Mouse (Mus musculus) gastrocnemius, postnatal 14 days (tissue): ENCODE measurements at regions not wholly inside any gene's neighbourhood (a gene's known extent, or its start where the extent isn't known, plus 50 kb on each side); places are given as distances from the start of the nearest gene placed in this dataset.

Source experiments
- DNase-seq: peaks from one replicate; pipeline ENCODE4 v3.0.0; 2021; ENCODE audit warnings: mixed read lengths
- intact Hi-C: fragments of 180-260 bp; cut with DNase I; formaldehyde crosslinking; loops from one replicate; pipeline ENCODE4 v1.15.1; 2025; ENCODE audit warnings: low total_unique reads

DNA sequence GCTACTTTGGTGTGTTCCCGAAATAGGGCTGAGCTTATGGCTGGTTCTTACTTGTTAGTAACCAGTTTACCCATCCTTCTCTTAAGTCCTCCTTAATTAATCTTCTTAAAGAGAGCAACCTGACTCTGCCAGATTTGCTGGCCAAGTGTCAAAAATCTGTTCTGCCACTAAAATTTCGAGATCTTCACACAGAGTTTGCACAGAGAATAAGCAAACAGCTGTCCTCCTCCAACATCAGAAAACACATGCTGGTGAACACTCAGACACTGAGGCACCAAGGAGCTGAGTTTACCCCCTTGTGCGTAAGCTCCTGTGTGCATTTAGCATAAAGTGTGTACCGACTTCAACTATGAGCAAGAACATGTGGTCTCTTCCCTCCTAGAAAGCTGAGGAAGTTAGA, 118.1 kb upstream of the Gm26657 start:
- intact Hi-C loops, result no loop called here
- no peak for DNase-seq

DNA sequence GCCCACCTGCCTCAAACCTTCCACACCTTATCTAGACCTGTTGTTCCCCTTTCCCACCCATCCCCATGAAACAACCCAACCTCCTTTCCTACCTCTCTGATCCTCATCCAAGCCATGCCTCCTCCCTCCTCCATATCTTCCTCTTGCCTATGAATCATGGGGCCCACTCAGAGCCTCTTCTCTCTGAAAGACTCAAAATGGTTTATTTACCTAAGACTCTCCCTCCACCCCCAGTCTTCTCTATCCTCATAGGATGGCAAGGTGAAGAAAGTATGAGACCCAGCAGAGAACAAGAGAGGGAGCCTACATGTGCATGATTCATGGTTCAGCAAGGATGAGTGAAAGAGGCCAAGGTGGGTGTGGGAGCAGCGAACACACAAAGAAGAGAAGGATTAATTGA, 118.5 kb upstream of the Gm26657 start:
- intact Hi-C loops, result no loop called here
- no peak for DNase-seq

DNA sequence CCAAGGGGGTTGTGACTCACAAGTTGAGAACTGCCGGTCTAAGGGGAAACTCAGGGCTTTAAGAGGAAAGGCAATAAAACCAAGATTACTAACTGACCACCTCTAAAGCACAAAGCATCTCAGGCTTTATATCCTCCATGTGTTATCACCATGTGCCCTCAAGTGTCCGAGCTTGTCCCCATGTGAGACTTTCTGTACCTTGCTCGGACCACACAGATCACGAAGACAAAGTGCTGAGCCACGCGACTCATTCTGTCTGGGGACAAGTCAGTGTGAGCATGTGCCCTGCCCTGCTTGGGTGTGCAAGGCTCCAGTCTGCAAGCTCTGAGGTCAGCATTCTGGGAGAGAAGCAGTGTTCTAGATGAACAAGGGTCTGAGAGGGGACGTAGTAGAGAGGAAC, 119.2 kb upstream of the Gm26657 start:
- DNase-seq, result no peak
- intact Hi-C loops, result no loop called here

DNA sequence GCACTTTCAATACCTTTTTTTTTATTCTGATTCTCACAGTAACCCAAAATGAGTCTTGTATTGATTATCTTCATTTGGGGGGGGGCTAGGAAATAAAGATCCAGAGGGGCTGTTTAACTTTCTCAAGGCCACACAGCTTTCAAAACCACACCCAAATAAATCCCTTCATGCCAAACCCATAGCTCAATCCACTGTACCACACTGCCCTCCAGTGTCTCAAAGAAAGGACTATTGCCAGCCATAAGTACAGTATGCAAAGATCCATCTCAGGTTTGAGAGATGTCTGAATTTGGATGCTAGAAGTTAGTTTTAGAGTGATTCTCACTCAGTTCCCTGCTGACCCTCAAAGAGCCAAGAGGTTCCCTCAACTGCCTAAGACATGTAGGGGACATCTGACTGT, 120.1 kb upstream of the Gm26657 start:
- no peak for DNase-seq
- intact Hi-C loops, result no loop called here

DNA sequence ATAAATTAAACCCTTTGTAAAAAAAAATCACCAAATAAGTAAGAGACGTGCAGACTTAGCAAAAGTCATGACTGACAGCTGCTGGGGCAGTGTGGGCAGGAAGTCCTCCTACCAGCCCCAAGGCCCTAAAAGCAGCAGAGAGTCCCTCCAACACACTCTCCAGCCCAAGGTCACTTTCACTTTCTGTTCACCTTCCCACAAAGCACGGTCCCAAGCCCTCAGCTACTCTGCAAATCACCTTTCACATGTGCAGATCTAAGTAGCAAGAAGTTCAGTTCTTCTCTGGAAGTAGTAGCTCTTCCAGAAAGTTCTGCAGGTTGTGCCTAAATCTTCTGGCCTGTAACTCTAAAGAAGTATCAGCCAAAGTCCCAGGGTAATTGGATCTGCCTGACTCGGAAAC, 120.8 kb upstream of the Gm26657 start:
- no peak for DNase-seq
- intact Hi-C loops, result no loop called here

DNA sequence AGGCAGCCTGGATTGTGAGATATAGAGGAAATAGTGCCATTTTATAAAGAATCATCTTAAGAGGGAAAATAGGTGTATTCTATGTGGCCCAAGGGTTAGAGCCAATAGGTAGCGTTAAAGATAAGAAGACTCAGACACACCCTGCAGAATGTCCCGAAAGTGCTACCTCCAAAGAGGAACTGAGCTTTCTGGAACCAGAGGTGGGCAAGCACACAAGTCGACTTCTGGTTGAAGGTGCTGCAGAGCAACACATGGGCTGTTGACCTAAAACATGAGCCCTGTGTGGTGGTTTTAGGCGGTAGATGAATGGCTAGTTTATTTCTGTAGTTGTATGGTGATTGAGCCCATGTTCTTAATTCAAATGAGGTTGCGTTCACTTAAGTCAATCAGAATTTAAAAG, 121.4 kb upstream of the Gm26657 start:
- DNase-seq, result no peak
- intact Hi-C loops, result no loop called here

DNA sequence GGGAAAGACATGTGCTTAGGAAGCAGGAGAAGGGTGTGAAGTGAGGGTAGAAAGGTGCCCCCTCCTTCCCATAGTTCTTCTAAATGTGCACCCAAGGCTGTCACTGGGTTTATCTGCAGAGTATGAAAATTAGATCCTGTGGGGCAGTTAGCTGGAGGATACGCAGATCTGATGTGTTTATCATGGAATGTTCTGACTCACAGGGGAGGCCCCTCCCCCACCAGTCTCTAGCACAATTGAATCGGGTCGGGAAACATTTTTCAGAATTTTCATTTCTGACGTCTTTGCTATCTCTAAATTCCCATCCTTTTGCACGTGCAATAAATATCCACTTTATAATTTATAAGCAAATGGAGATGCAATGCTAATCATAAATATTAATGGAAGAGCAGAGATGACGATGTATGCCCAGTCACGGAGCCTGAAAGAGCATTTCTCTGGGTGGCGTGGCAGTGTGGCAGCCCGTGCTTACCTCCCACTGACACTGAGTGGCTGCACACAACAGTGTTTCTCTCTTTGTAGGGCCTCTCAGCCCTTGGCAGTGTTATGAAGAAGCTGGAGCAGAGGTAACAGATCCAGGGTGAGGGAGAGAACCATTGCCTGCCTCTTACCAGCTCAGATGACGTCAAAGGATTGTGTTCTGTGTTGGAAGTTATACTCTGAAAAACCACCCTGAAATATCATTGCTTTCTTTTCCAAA, 122.1 kb upstream of the Gm26657 start:
- intact Hi-C loops, result no loop called here
- no peak for DNase-seq

DNA sequence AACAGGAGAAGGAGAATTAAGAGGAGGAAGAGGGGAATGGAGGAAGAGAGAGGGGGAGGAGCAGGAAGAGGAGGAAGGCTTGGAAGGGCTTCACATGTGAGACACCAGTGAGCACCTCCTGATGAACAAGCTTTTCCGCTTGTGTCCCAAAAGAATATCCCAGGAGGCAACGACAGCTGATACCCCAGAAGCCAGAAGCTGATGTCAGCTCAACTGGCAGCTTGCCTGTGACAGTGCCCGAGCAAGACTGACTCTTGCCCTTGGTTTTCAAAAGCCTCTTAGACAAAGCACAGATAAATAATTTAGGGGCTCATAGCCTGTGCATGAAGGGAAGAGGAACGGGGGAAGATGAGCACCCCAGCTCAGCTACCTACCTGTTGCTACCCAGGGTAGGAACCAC, 127.5 kb upstream of the Gm26657 start:
- intact Hi-C loops, result no loop called here
- DNase-seq, result peak; percentile 61

DNA sequence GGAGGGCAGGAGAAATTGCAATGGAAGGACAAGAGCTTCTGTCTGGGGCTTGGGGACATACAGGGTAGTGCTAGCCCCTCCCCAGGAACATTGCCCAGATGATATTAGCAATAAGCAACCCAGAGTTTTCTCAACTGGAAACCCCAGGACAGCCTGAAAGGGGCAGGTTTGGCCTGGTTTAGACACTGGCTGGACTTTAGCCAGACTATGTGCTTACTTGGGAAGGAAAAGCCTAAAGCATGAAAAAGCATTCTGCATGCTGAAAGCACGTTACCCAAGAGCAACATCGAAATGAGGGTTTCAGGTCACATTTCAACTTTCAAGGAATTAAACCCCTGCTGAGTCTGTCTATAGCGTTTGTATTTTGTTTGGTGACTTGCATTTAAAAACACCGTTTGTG, 128.1 kb upstream of the Gm26657 start:
- intact Hi-C loops, result no loop called here
- no peak for DNase-seq

DNA sequence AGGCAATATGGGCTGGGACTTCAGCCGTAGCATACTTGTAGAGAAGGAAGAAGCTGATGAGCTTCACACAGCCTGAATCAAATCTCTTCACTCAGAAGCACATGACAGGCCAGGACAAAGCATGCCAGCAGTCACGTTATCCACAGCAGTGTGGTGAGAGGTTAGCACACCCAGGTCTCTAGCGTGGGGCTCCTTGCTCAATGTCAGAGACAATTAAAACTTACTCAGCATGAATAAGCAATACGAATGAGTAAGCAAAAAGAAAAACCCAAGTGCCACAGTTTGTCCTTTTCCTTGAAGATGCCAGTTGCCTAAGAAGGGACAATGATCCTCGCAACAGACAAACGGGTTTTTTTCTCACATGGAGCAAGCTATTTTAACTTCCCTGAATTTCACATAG, 129.6 kb upstream of the Gm26657 start:
- intact Hi-C loops, result no loop called here
- no peak for DNase-seq

DNA sequence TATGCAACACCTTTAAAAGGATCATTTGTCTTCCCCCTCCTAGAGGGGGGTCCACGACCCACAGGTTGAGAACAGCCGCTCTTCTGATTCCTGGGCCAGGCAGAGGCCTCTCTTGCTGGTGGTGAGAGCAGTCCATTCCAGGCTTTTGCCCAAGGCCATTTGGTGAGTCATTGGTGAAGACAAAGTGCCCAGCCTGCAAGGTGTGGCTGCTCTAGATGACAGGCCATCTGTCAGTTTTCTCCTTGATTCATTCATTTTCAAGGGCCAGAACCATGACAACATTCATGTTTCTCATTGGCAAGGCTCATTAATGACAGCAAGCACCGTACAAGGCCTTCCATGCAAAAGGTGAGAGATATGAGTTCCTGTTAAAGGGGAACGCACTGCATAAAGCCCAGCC, 131.2 kb upstream of the Gm26657 start:
- DNase-seq, result no peak
- intact Hi-C loops, result no loop called here

DNA sequence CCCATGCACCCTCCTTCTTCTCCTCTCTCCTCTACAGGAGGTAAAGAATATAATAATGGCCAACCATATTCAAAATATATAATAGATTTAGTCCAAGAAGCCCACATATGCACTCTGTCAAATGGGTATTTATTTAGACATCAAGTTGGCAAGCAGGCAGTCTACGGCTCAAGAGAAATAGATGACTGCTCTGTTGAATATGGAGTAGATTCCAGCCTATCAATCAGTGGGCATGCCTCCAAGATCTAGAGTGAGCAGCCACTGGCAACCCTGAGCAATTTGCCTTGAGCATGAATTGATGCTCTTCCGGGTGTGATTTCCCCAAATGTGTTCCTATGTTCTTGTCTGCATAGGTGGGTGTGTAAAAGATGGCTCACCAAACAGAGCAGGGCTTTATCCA, 141.5 kb upstream of the Gm26657 start:
- DNase-seq, result no peak
- intact Hi-C loops, result no loop called here

DNA sequence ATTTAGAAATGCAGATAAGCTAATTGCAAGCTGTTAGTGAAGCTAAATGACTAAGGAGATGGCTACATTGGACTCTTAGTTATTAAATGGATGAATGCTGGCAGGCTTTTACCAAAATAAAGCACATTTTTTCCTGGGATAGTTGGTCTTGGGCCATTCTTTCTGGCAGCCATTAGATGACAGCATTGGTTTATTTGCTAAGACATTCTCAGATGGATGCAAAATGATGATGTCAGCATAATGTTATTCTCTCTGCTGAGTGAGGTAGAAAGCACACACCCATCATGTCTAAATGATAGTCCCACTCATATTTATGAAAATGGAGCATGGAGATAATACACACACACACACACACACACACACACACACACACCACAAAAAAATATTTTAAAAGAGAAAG, 141.9 kb upstream of the Gm26657 start:
- intact Hi-C loops, result no loop called here
- no peak for DNase-seq

DNA sequence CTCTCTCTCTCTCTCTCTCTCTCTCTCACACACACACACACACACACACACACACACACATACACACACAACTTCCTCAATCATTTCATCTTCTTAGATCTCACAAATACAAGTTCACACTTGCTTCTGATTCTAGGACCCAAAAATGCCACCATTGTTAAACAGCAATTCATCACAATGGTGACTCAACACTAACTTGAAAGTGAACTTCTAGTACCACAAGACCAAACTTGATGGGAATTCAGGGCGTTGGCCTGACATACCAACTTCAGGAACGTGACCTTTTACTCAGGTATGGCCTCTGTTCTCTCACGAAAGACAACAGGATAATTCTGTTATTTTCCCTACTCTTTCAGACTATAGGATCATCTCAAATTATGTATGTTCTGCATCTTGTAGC, 157.5 kb upstream of the Gm26657 start:
- intact Hi-C loops, result no loop called here

DNA sequence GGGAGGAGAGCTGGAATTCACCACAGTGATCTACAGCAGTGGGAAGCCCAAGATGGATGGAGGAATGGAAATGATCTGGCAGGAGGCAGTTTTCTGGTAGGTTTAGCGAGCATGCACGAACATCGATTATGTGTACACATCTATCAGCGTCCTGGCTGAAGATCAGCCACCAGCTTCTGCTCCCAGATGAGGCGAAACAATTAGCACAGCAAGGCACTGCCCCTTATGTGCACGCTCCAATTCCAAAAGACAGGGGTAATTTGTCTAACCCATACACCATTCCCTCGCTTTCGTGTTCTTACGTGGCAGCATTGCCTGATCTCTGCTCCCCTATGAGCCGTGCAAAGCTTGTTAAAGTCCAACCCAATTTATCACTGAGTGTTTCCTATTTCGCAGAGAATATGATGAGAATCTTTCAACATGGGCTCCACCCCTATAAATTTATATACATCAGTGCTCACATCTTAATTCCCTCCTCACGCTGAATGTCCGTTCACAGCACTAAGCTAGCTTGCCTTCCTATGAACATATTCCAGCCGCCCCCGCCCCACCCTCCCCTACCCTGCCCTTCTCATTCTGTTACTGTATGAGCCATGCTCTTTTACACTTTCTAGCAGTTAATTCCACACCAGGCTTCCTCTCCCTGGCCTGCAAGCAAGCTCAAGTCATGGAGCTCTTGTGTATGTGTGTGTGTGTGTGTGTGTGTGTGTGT, 162.9 kb upstream of the Gm26657 start:
- DNase-seq, result no peak
- intact Hi-C loops, result no loop called here

More for the DNA sequence above, 157.5 kb upstream of the Gm26657 start:
- no peak for DNase-seq

DNA sequence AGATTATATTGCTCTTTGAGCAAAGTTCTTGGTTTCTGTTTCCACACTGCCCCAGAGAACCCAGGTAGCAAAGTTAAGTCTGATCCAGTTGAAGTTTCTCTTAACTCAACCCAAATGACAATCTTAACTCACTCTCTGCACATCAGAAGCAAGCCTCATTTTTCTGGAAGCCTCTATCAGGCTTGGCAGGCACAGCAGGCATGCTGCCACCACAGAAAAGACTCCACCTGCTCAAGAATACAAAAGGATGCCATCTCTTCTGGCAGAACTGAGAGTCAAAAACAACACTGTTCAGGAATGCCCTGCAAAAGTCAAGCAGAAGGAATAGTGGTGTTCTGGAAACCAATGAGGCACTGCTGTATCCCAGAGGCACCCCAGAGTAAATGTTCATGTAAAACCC, 187.7 kb upstream of the Gm26657 start:
- DNase-seq, result no peak
- intact Hi-C loops, result no loop called here

DNA sequence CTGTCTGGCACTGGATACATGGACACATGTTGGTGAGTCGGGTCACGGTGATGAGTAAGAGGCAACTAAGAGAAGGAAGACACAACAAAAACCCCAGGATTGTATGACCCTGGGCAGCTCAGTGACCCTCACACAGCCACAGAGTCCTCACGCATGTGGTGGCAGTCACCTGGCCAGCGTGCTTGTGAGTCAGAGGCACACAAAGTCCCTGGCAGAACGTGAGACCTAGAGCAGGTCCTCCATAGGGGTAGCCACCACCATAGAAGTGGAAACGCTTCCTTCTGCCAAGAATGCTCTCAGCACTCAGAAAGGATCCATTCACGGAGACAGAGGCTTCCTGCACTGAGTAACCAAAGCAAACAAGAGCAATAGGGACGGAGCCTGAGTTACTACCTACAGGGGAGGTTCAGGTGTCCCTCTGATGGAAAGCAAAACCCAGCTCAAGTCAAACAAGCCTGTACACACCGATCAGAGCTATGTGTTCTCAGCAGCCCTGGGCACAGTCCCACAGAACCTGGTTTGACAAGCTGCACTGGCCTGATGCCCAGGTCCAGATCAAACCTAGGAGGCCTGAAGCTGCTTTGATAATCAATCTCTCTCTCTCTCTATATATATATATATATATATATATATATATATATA, 206.4 kb upstream of the Gm26657 start:
- intact Hi-C loops, result no loop called here
- no peak for DNase-seq

DNA sequence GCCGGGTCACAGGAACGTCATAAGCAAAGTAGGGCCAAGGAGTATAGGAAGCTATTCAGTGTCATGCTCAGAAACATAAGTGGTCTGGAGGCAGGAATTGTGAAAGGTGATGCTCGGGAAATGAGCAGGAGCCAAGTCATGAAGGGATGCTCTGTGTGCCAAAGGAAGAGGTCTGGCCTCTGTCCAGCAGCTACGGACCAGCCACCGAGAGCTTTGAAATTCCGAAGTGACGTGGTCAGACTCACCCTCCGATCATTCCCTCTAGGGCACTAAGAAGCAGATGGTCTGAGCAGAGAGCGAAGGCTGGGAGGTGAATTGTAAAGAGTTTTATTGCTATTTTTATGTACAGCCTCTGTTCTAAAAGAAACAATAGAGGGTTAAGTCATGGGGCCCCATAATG, 206.9 kb upstream of the Gm26657 start:
- intact Hi-C loops, result no loop called here
- no peak for DNase-seq

DNA sequence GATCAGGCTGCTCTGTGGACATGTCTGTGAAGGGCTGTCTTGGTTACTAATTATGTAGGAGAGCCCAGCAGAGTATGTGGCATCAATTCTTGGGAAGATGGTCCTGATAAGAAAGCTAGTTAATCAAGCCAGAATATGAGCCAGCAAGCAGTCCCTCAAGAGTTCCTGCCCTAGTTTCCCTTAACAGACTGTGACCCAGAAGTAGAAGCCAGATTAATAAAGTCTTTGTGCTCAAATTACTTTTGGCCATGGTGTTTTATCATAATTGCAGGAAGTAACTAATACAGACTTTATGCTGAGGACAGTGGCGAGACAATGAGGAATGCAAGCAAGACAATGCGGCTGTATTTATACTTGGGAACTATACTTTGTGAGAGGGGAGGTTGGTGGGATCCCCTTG, 211.3 kb upstream of the Gm26657 start:
- no peak for DNase-seq
- intact Hi-C loops, result no loop called here

DNA sequence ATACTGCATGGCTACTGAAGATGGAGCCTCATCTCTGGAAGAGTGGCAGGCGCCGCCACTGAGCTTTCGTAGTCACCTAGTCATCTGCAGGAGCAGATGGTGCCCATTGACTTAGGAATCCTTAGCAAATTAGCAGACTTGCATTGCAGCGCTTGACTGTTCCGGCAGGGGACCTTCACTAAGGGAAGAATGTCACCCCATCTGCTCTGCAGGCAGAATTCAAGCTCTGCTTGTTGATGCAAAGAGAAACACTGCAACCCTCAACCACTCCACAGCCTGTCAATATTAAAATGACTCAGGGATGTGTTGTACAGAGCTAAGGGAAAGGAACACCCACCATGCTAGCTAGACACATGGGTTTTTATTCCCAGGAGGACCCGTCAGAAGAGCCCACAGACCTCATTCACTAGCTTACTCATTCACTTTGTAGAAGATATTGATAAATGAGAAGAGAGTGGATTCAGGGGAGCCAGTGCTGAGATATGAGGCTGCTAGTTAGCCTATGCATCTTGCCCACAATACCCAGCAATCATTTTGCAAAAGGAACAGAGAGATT, 215.4 kb upstream of the Gm26657 start:
- intact Hi-C loops, result no loop called here
- DNase-seq, result no peak

DNA sequence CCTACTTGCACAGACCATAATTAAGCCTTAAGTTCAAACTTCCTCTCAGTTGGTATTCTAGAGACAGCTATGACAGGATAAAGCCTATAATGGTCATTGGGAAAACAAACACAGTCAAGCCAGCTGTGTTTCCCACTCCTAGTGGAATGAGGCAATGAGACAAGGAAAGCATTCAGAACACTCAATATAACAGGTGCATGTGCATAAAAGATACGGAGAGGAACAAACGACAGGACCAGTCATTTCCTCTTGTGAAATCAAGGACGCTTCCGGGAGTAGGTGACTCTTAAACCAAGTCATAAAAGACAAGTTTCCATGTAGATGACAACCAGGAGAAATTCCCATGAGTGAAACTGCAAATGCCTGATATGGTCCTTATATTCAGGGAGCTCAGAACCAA, 232.1 kb upstream of the Gm26657 start:
- intact Hi-C loops, result no loop called here
- DNase-seq, result no peak
